Mouse (Mus musculus) NIH3T3 (cell line): Measurements from ENCODE around the gene Snx1.

Experiments
- DNase-seq: peaks from one replicate; pipeline ENCODE4 v3.0.0-alpha.2; 2012; ENCODE audit warnings: low read depth

The Snx1 gene

GRCm38 (mm10) chr9:66051493-66051892 is 74.9 kb downstream of the Snx1 start:
- no peak for DNase-seq

GRCm38 (mm10) chr9:66049931-66050601 is 76.3 kb downstream of the Snx1 start:
- no peak for DNase-seq

GRCm38 (mm10) chr9:66043241-66043640 is 83.1 kb downstream of the Snx1 start:
- DNase-seq, result no peak

- DNase-seq, result no peak
These were observed 84.1 kb downstream of the Snx1 start for GRCm38 (mm10) chr9:66042331-66042730.

GRCm38 (mm10) chr9:66040801-66041200 is 85.6 kb downstream of the Snx1 start:
- no peak for DNase-seq

GRCm38 (mm10) chr9:66039290-66039689 is 87.1 kb downstream of the Snx1 start:
- DNase-seq, result no peak

GRCm38 (mm10) chr9:66038581-66038980 is 87.8 kb downstream of the Snx1 start:
- no peak for DNase-seq
